Mouse (Mus musculus): ENCODE results near the gene Ccl27a.

DNA sequence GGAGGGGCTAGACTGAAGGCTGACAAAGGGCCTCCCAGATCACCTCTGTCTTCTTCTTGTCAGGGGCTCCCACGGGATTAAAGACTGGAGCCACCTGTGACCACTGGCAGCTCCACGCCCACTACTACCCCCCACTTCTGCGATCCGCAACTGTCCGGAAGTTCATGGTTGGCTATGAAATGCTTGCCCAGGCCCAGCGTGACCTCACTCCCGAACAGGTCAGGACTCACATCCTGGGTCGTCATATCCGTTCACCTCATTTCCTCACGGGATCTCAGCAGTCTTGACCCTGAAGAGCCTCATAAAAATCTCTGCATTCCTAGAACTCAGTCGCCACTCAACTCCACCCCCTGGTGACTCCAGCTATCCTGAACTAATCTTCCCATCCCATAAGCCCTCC is 16.0 kb downstream of the Ccl27a start:
- TF ChIP-seq POLR2A (IDR thresholded peaks at IDR 0.05; ENCODE audit: borderline replicate concordance, control insufficient read depth, low read depth, low read length) (no peak), CTCF (IDR thresholded peaks at IDR 0.05; ENCODE audit: control insufficient read depth, insufficient read depth, low read length) (no peak)
